Mouse (Mus musculus) splenic B cell, adult 2 months (primary cell): ENCODE measurements around the gene Tbc1d4.

Experiments
- DNase-seq: peaks from one replicate; pipeline ENCODE4 v3.0.0-alpha.2; 2011; ENCODE audit warnings: low read depth, low spot score
- H3K27me3 ChIP-seq: 2 replicates; pipeline ENCODE4 v1.6.1; 2012; ENCODE audit warnings: mild to moderate bottlenecking, low read length, moderate library complexity, mixed read lengths; ENCODE audit not compliant: control insufficient read depth, poor library complexity, insufficient read depth, severe bottlenecking
- H3K36me3 ChIP-seq: 2 replicates; pipeline ENCODE4 v1.6.1; 2012; ENCODE audit warnings: mild to moderate bottlenecking, low read length, moderate library complexity, mixed read lengths; ENCODE audit not compliant: control insufficient read depth, poor library complexity, insufficient read depth, severe bottlenecking

Tbc1d4 gene

DNA sequence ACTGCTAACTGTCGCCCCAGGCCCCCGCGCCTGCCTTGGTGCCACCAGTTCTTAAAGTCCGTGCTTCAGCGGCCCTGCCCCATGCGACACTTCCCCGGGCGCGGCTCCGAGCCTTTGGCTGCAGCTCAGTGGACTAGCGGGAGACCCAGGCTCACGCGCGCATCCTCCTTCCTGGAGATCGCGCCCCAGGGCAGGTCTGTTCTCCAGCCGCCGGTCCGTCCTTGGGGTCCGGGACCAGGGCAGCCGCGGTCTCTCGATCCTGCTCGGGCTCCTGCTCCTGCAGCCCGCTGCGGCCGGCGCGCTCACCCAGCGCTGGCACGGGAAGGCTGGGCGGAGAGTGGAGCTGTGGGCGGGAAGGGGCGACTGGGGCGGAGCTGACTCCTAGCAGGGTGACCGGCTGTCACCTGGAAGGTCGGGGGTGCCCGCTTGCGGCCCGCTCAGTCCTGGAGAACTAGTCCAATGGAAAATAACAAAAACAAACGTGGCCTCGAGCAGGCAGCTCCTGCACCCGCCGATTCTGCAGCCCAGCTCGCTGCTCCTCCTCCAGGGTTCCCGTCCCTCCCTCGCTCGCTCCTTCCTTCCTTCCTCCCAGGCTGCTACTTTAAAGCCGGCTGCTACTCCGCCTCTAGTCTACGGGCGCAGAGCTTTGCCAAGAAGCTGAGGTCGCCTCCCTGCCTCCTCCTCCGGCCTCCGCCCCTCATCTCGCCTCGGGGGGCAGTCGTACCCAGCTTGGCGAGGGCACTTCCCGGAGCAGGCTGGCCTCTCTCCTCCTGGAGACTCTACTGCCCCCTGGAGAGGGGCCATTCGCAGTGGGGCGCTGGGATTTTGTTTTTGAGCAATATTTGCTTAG lies at the start of gene Tbc1d4:
Tbc1d4 (minus strand) TSS at position 673 of the 850 bp plus-strand sequence.
- H3K36me3 ChIP-seq, result no peaks in the 10 kb centered on the region
- peak; percentile 57 for DNase-seq
- H3K27me3 ChIP-seq, result peaks cover 2% of the 10 kb centered on the region; the same call in 1 of the 2 replicates

- Histone ChIP-seq H3K36me3 (no peaks in the 10 kb centered on the region), H3K27me3 (no peaks in the 10 kb centered on the region)
- DNase-seq, result no peak
Observed at GRCm38 (mm10) chr14:101656307-101656706, 47.3 kb upstream of the Tbc1d4 start.

GRCm38 (mm10) chr14:101654526-101654909 lies 45.5 kb upstream of the Tbc1d4 start:
- DNase-seq, result no peak
- no peaks in the 10 kb centered on the region for H3K27me3 ChIP-seq
- no peaks in the 10 kb centered on the region for H3K36me3 ChIP-seq

GRCm38 (mm10) chr14:101653581-101654525 lies 44.9 kb upstream of the Tbc1d4 start, which contains the start of gene Uchl3:
TSS of gene Uchl3 (plus strand) at chr14:101653967.
- peak; percentile 96 for DNase-seq
- Histone ChIP-seq H3K36me3 (no peaks in the 10 kb centered on the region), H3K27me3 (no peaks in the 10 kb centered on the region)

GRCm38 (mm10) chr14:101652571-101652970 lies 43.6 kb upstream of the Tbc1d4 start:
- Histone ChIP-seq H3K27me3 (no peaks in the 10 kb centered on the region), H3K36me3 (no peaks in the 10 kb centered on the region)
- DNase-seq, result no peak

- DNase-seq, result no peak
- Histone ChIP-seq H3K27me3 (no peaks in the 10 kb centered on the region), H3K36me3 (no peaks in the 10 kb centered on the region)
Observed at GRCm38 (mm10) chr14:101650551-101650950, 41.6 kb upstream of the Tbc1d4 start.

- DNase-seq, result no peak
- H3K36me3 ChIP-seq, result no peaks in the 10 kb centered on the region
- H3K27me3 ChIP-seq, result no peaks in the 10 kb centered on the region
Observed at GRCm38 (mm10) chr14:101644948-101645347, 36.0 kb upstream of the Tbc1d4 start.

- Histone ChIP-seq H3K36me3 (no peaks in the 10 kb centered on the region), H3K27me3 (no peaks in the 10 kb centered on the region)
- peak; percentile 94 for DNase-seq
Observed at GRCm38 (mm10) chr14:101640153-101640843, 31.3 kb upstream of the Tbc1d4 start, which contains the start of gene Commd6. TSS of gene Commd6 (minus strand) at chr14:101640686.

GRCm38 (mm10) chr14:101637381-101637780 lies 28.4 kb upstream of the Tbc1d4 start:
- H3K27me3 ChIP-seq, result no peaks in the 10 kb centered on the region
- H3K36me3 ChIP-seq, result peaks cover 8% of the 10 kb centered on the region; the same call in 1 of the 2 replicates
- no peak for DNase-seq

- H3K36me3 ChIP-seq, result peaks cover 10% of the 10 kb centered on the region; the same call in 1 of the 2 replicates
- no peak for DNase-seq
- no peaks in the 10 kb centered on the region for H3K27me3 ChIP-seq
Observed at GRCm38 (mm10) chr14:101635765-101636164, 26.8 kb upstream of the Tbc1d4 start.

DNA sequence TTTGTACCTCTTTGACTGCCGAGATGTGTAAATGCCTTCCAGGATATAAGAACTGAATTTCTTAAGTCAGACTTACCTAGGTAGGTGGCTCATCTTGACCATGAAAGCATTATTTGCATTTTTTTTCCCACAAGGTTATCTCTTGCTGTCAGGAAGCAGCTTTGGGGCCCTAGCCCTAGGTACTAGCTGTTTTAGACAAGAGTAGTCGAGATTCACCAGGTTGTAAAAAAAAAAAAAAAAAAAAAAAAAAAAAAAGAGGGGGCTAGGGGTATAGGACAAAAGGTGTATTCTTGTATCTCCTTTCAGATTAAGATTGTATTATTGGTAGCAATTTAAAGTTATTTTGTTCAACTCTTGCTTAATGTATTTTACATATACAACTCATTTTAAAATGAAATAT lies 21.6 kb upstream of the Tbc1d4 start:
- peaks cover 10% of the 10 kb centered on the region; the same call in 1 of the 2 replicates for H3K36me3 ChIP-seq
- H3K27me3 ChIP-seq, result no peaks in the 10 kb centered on the region
- DNase-seq, result no peak

DNA sequence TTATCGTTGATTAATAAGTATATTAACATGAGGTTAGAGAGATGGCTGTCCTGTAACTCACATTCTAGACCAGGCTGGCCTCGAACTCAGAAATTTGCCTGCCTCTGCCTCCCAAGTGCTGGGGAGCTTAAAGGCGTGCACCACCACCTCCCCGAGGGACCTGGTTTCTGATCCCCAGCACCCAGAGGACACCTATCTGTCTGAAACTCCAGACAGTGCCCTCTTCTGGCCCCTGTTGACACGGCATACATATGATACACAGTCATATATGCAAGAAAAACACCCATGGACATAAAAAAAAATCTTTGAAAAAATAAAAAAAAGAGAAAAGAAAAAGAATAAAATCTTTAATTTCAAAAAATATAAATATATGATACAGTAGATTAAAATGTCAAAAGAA lies 8.7 kb upstream of the Tbc1d4 start:
- peak; percentile 31 for DNase-seq
- Histone ChIP-seq H3K27me3 (no peaks in the 10 kb centered on the region), H3K36me3 (no peaks in the 10 kb centered on the region)

DNA sequence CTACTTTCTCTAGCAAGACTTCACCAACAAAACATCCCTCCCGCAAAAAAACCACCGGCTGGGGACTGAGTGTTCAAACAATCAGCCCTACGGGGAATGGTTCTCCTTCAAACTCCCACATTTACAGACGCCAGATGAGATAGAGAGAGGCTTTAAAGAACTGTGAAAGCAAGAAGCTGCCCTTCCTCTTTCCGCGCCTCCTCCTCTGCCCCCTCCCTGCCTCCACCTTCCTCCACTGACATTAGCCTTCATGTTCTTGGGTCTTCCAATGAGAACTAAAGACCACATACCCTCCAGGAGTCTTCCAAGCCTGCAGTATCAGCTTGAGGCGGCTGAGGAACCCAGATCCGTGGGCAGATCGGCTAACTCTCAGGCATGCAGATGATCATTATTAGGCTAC lies 7.2 kb upstream of the Tbc1d4 start:
- Histone ChIP-seq H3K36me3 (no peaks in the 10 kb centered on the region), H3K27me3 (no peaks in the 10 kb centered on the region)
- no peak for DNase-seq

- DNase-seq, result no peak
- H3K36me3 ChIP-seq, result no peaks in the 10 kb centered on the region
Observed at GRCm38 (mm10) chr14:101613206-101613605, 4.2 kb upstream of the Tbc1d4 start.

More at GRCm38 (mm10) chr14:101613206-101613605, 4.2 kb upstream of the Tbc1d4 start:
- no peaks in the 10 kb centered on the region for H3K27me3 ChIP-seq
